Mouse (Mus musculus): ENCODE data around the gene Ufd1. TPM values are rescaled to one million over a fixed set of nuclear protein-coding genes. Genes with fewer than 3 reads are reported as not detected.
A peak's percentile ranks its signal among the peaks of the same experiment; 100 is the strongest.
"Not testable (repeated sequence)": the region's sequence is repeated elsewhere in the genome, so short reads cannot be mapped to it uniquely, and the experiment has no call there.

Ufd1 gene
- polyA plus RNA-seq, 1 experiment from 2014 or later = 107 TPM

- Histone ChIP-seq H3K9me3 (no peaks in the 10 kb centered on the region), H3K27me3 (replicated peaks; ENCODE audit: low read depth, poor library complexity, severe bottlenecking) (no peaks in the 10 kb centered on the region), H3K4me3 (no peak overlapping the region), H3K4me1 (no peaks in the 10 kb centered on the region), H3K27ac (replicated peaks) (no peak overlapping the region), H3K36me3 (replicated peaks) (peaks cover 100% of the 10 kb centered on the region)
- DNase-seq (ENCODE audit: low spot score) = no peak
- WGBS = 91% methylated on average over 3 of the region's 3 CpGs
Observed at GRCm38 (mm10) chr16:18828630-18829029, 17.1 kb downstream of the Ufd1 start.

GRCm38 (mm10) chr16:18829102-18829501, 17.5 kb downstream of the Ufd1 start:
- Histone ChIP-seq H3K4me3 (no peak overlapping the region), H3K27ac (replicated peaks) (no peak overlapping the region), H3K4me1 (no peaks in the 10 kb centered on the region), H3K9me3 (no peaks in the 10 kb centered on the region), H3K27me3 (replicated peaks; ENCODE audit: low read depth, poor library complexity, severe bottlenecking) (no peaks in the 10 kb centered on the region), H3K36me3 (replicated peaks) (peaks cover 100% of the 10 kb centered on the region)
- DNase-seq (ENCODE audit: low spot score) = no peak
- WGBS = 90% methylated on average over 6 of the region's 6 CpGs

GRCm38 (mm10) chr16:18833486-18833885, 21.9 kb downstream of the Ufd1 start:
- Histone ChIP-seq H3K4me1 (peaks cover 5% of the 10 kb centered on the region; the same call in 1 of the 2 replicates), H3K4me3 (no peak overlapping the region), H3K36me3 (replicated peaks) (peaks cover 80% of the 10 kb centered on the region), H3K9me3 (no peaks in the 10 kb centered on the region), H3K27me3 (replicated peaks; ENCODE audit: low read depth, poor library complexity, severe bottlenecking) (no peaks in the 10 kb centered on the region), H3K27ac (replicated peaks) (no peak overlapping the region)
- no peak for DNase-seq (ENCODE audit: low spot score)
- WGBS = 80% methylated on average over 2 of the region's 2 CpGs

GRCm38 (mm10) chr16:18836073-18836467, 24.5 kb downstream of the Ufd1 start:
- H3K36me3 ChIP-seq (replicated peaks) = peaks cover 65% of the 10 kb centered on the region
- peak overlapping the region; percentile 95 for H3K4me3 ChIP-seq
- DNase-seq (ENCODE audit: low spot score) = no peak
- no peak overlapping the region for H3K27ac ChIP-seq (replicated peaks)
- peaks cover 5% of the 10 kb centered on the region; the same call in 1 of the 2 replicates for H3K4me1 ChIP-seq
- no peaks in the 10 kb centered on the region for H3K27me3 ChIP-seq (replicated peaks; ENCODE audit: low read depth, poor library complexity, severe bottlenecking)
- WGBS = 21% methylated on average over 3 of the region's 3 CpGs
- H3K9me3 ChIP-seq = no peaks in the 10 kb centered on the region

GRCm38 (mm10) chr16:18836468-18837208, 25.1 kb downstream of the Ufd1 start, which contains the start of the genes 2510002D24Rik and Gm28539:
Gene 2510002D24Rik, plus strand, starts transcription at chr16:18836578.
Gene Gm28539, plus strand, starts transcription at chr16:18836584.
- H3K36me3 ChIP-seq (replicated peaks) = peaks cover 60% of the 10 kb centered on the region

GRCm38 (mm10) chr16:18838346-18838745, 26.8 kb downstream of the Ufd1 start:
- no peak overlapping the region for H3K4me3 ChIP-seq
- H3K36me3 ChIP-seq (replicated peaks) = peaks cover 42% of the 10 kb centered on the region
- peaks cover 5% of the 10 kb centered on the region; the same call in 1 of the 2 replicates for H3K4me1 ChIP-seq
- no peak for DNase-seq (ENCODE audit: low spot score)
- 95% methylated on average over 4 of the region's 4 CpGs for WGBS
- no peaks in the 10 kb centered on the region for H3K27me3 ChIP-seq (replicated peaks; ENCODE audit: low read depth, poor library complexity, severe bottlenecking)
- H3K27ac ChIP-seq (replicated peaks) = no peak overlapping the region
- no peaks in the 10 kb centered on the region for H3K9me3 ChIP-seq

More at GRCm38 (mm10) chr16:18836468-18837208, 25.1 kb downstream of the Ufd1 start, which contains the start of the genes 2510002D24Rik and Gm28539:
- WGBS = under 1% methylated on average over 46 of the region's 46 CpGs
- H3K27ac ChIP-seq (replicated peaks) = peak within 1 kb of the TSS; percentile 91
- peak within 1 kb of the TSS; percentile 95 for H3K4me3 ChIP-seq
- no peaks in the 10 kb centered on the region for H3K9me3 ChIP-seq
- no peaks in the 10 kb centered on the region for H3K27me3 ChIP-seq (replicated peaks; ENCODE audit: low read depth, poor library complexity, severe bottlenecking)
- DNase-seq (ENCODE audit: low spot score) = peak; percentile 92
- H3K4me1 ChIP-seq = peaks cover 5% of the 10 kb centered on the region; the same call in 1 of the 2 replicates

GRCm38 (mm10) chr16:18846301-18846820, 34.8 kb downstream of the Ufd1 start:
- no peaks in the 10 kb centered on the region for H3K4me1 ChIP-seq
- 89% methylated on average over 15 of the region's 15 CpGs for WGBS
- no peak overlapping the region for H3K4me3 ChIP-seq
- H3K27me3 ChIP-seq (replicated peaks; ENCODE audit: low read depth, poor library complexity, severe bottlenecking) = no peaks in the 10 kb centered on the region
- H3K27ac ChIP-seq (replicated peaks) = no peak overlapping the region
- no peaks in the 10 kb centered on the region for H3K36me3 ChIP-seq (replicated peaks)
- no peaks in the 10 kb centered on the region; the same call in 1 of the 2 replicates for H3K9me3 ChIP-seq
- no peak for DNase-seq (ENCODE audit: low spot score)

- H3K27ac ChIP-seq (replicated peaks); H3K27me3 ChIP-seq (replicated peaks; ENCODE audit: low read depth, poor library complexity, severe bottlenecking); H3K4me1 ChIP-seq; H3K9me3 ChIP-seq; DNase-seq (ENCODE audit: low spot score); H3K4me3 ChIP-seq; H3K36me3 ChIP-seq (replicated peaks): not testable (repeated sequence)
- WGBS = 87% methylated on average over 17 of the region's 17 CpGs
Observed at GRCm38 (mm10) chr16:18849521-18850190, 38.1 kb downstream of the Ufd1 start.

GRCm38 (mm10) chr16:18858551-18858950, 47.0 kb downstream of the Ufd1 start:
- Histone ChIP-seq H3K27ac (replicated peaks) (no peak overlapping the region), H3K9me3 (0 out of 2 replicates have a peak, but pooled peaks cover 4% of the 10 kb centered on the region), H3K4me1 (no peaks in the 10 kb centered on the region), H3K36me3 (replicated peaks) (no peaks in the 10 kb centered on the region), H3K27me3 (replicated peaks; ENCODE audit: low read depth, poor library complexity, severe bottlenecking) (no peaks in the 10 kb centered on the region), H3K4me3 (no peak overlapping the region)
- no peak for DNase-seq (ENCODE audit: low spot score)

GRCm38 (mm10) chr16:18860186-18860585, 48.6 kb downstream of the Ufd1 start:
- DNase-seq (ENCODE audit: low spot score) = no peak

GRCm38 (mm10) chr16:18870495-18870894, 58.9 kb downstream of the Ufd1 start:
- DNase-seq (ENCODE audit: low spot score); H3K4me1 ChIP-seq; H3K27ac ChIP-seq (replicated peaks); H3K9me3 ChIP-seq; H3K27me3 ChIP-seq (replicated peaks; ENCODE audit: low read depth, poor library complexity, severe bottlenecking); H3K4me3 ChIP-seq: not testable (repeated sequence)
- H3K36me3 ChIP-seq (replicated peaks) = peaks cover 47% of the 10 kb centered on the region
- 90% methylated on average over 1 of the region's 1 CpGs for WGBS

More at GRCm38 (mm10) chr16:18860186-18860585, 48.6 kb downstream of the Ufd1 start:
- Histone ChIP-seq H3K27me3 (replicated peaks; ENCODE audit: low read depth, poor library complexity, severe bottlenecking) (no peaks in the 10 kb centered on the region), H3K27ac (replicated peaks) (no peak overlapping the region), H3K36me3 (replicated peaks) (no peaks in the 10 kb centered on the region), H3K9me3 (0 out of 2 replicates have a peak, but pooled peaks cover 4% of the 10 kb centered on the region), H3K4me3 (no peak overlapping the region), H3K4me1 (no peaks in the 10 kb centered on the region)
- WGBS = 73% methylated on average over 1 of the region's 1 CpGs

- Histone ChIP-seq H3K27me3 (replicated peaks; ENCODE audit: low read depth, poor library complexity, severe bottlenecking) (no peaks in the 10 kb centered on the region), H3K27ac (replicated peaks) (peak overlapping the region; percentile 95), H3K36me3 (replicated peaks) (peaks cover 59% of the 10 kb centered on the region), H3K4me3 (peak overlapping the region; percentile 84), H3K4me1 (peaks cover 14% of the 10 kb centered on the region), H3K9me3 (no peaks in the 10 kb centered on the region)
- DNase-seq (ENCODE audit: low spot score) = no peak
- 1% methylated on average over 17 of the region's 17 CpGs for WGBS
Observed at GRCm38 (mm10) chr16:18876091-18876441, 64.5 kb downstream of the Ufd1 start.

Measured in embryonic facial prominence, embryonic 10.5 days (tissue).